Mouse (Mus musculus): ENCODE results near the gene Rrp9.

Rrp9 gene

GRCm38 (mm10) chr9:106452821-106453220 is 22.9 kb upstream of the Rrp9 start:
- no peak for TF ChIP-seq GATA4 (IDR thresholded peaks at IDR 0.05; ENCODE audit: insufficient replicate concordance, low read length)

GRCm38 (mm10) chr9:106453271-106454070 is 22.3 kb upstream of the Rrp9 start, which contains the start of gene Pcbp4:
Gene Pcbp4 (plus strand): TSS chr9:106453291.
- no peak for TF ChIP-seq GATA4 (IDR thresholded peaks at IDR 0.05; ENCODE audit: insufficient replicate concordance, low read length)

GRCm38 (mm10) chr9:106454071-106454761 is 21.5 kb upstream of the Rrp9 start:
- no peak for TF ChIP-seq GATA4 (IDR thresholded peaks at IDR 0.05; ENCODE audit: insufficient replicate concordance, low read length)

- no peak for TF ChIP-seq GATA4 (IDR thresholded peaks at IDR 0.05; ENCODE audit: insufficient replicate concordance, low read length)
Observed at GRCm38 (mm10) chr9:106454888-106455681, 20.7 kb upstream of the Rrp9 start.

- no peak for TF ChIP-seq GATA4 (IDR thresholded peaks at IDR 0.05; ENCODE audit: insufficient replicate concordance, low read length)
Observed at GRCm38 (mm10) chr9:106456325-106457162, 19.2 kb upstream of the Rrp9 start.

GRCm38 (mm10) chr9:106457163-106457559 is 18.6 kb upstream of the Rrp9 start:
- TF ChIP-seq GATA4 (IDR thresholded peaks at IDR 0.05; ENCODE audit: insufficient replicate concordance, low read length) = no peak

- no peak for TF ChIP-seq GATA4 (IDR thresholded peaks at IDR 0.05; ENCODE audit: insufficient replicate concordance, low read length)
Observed at GRCm38 (mm10) chr9:106457920-106458319, 17.8 kb upstream of the Rrp9 start.

- TF ChIP-seq GATA4 (IDR thresholded peaks at IDR 0.05; ENCODE audit: insufficient replicate concordance, low read length) = no peak
Observed at GRCm38 (mm10) chr9:106459946-106460345, 15.8 kb upstream of the Rrp9 start.

- TF ChIP-seq GATA4 (IDR thresholded peaks at IDR 0.05; ENCODE audit: insufficient replicate concordance, low read length) = no peak
Observed at GRCm38 (mm10) chr9:106460401-106461025, 15.2 kb upstream of the Rrp9 start.

- TF ChIP-seq GATA4 (IDR thresholded peaks at IDR 0.05; ENCODE audit: insufficient replicate concordance, low read length) = no peak
Observed at GRCm38 (mm10) chr9:106461026-106461415, 14.7 kb upstream of the Rrp9 start.

- no peak for TF ChIP-seq GATA4 (IDR thresholded peaks at IDR 0.05; ENCODE audit: insufficient replicate concordance, low read length)
Observed at GRCm38 (mm10) chr9:106461641-106462429, 13.9 kb upstream of the Rrp9 start.

- TF ChIP-seq GATA4 (IDR thresholded peaks at IDR 0.05; ENCODE audit: insufficient replicate concordance, low read length) = no peak
Observed at GRCm38 (mm10) chr9:106462430-106462800, 13.3 kb upstream of the Rrp9 start.

All from liver, adult (tissue).